Comparison of ENCODE assay signal across 8 mouse cellular contexts in genomic region chr4:132921488-132921887, GRCm38 (mm10). TPM values are rescaled to one million over a fixed set of nuclear protein-coding genes. Genes with fewer than 3 reads are reported as not detected.
DNase-seq lines count a peak whose midpoint lies in the region; ATAC-seq and TF ChIP-seq lines count a peak whose summit lies in the region.

No protein-coding gene starts in this region.

- peak overlapping the region; percentile 91 for H3K9ac ChIP-seq in hindbrain, postnatal 0 days (replicated peaks; ENCODE audit: low read length)

- no peak for DNase-seq in left cerebral cortex, adult 2 months (ENCODE audit: extremely low spot score in 1 of 2, low spot score in 2 of 2)
- DNase-seq in left cerebral cortex, adult 9 months (ENCODE audit: low spot score in 2 of 2) = no peak
- DNase-seq in embryonic facial prominence, embryonic 10.5 days (ENCODE audit: low spot score) = no peak
- DNase-seq in hindbrain, postnatal 0 days (ENCODE audit: low spot score) = no peak
- DNase-seq in gastrocnemius, postnatal 4 days (ENCODE audit: low spot score in 2 of 2) = no peak
- no peak for DNase-seq in left cerebral cortex, postnatal 25 days (ENCODE audit: low spot score in 2 of 2)
- DNase-seq in thymus, postnatal 25 days = no peak

- H3K27me3 ChIP-seq in embryonic facial prominence, embryonic 10.5 days (replicated peaks; ENCODE audit: low read depth, poor library complexity, severe bottlenecking) = no peaks in the 10 kb centered on the region
- H3K27me3 ChIP-seq in hindbrain, postnatal 0 days (ENCODE audit: insufficient read depth, low read length) = no peaks in the 10 kb centered on the region
- no peaks in the 10 kb centered on the region for H3K27me3 ChIP-seq in myocyte (ENCODE audit: control insufficient read depth, insufficient read depth, insufficient read length)

- ATAC-seq in hindbrain, postnatal 0 days = no peak

- 43% methylated on average over 12 of the region's 12 CpGs for WGBS in embryonic facial prominence, embryonic 10.5 days
- 42% methylated on average over 12 of the region's 12 CpGs for WGBS in hindbrain, postnatal 0 days

- TF ChIP-seq CTCF in left cerebral cortex, adult 2 months (IDR thresholded peaks at IDR 0.05) = no peak
- TF ChIP-seq CTCF in hindbrain, postnatal 0 days (IDR thresholded peaks at IDR 0.05; ENCODE audit: low read depth) = no peak

- H3K9me3 ChIP-seq in embryonic facial prominence, embryonic 10.5 days = no peaks in the 10 kb centered on the region
- H3K9me3 ChIP-seq in hindbrain, postnatal 0 days (ENCODE audit: low read length) = no peaks in the 10 kb centered on the region

- H3K4me2 ChIP-seq in hindbrain, postnatal 0 days (ENCODE audit: low read depth, low read length) = peak overlapping the region; percentile 64
- peak overlapping the region; percentile 85 for H3K4me2 ChIP-seq in myocyte (ENCODE audit: low read depth)

- intact Hi-C loops in left cerebral cortex, adult 2 months (cut with DNase I) = loop anchor here (5.0 to 10.0 kb wide), 3 partner anchors 79 to 387 kb away; partner anchors contain the start of genes Atpif1, Dnajc8, Ppp1r8 and Rpa2
- intact Hi-C loops in left cerebral cortex, postnatal 25 days (cut with DNase I) = loop anchor here (5.0 kb wide), 3 partner anchors 39 to 649 kb away; partner anchors contain the start of genes Stx12 and Taf12

- peaks cover 6% of the 10 kb centered on the region for H3K79me2 ChIP-seq in myocyte (ENCODE audit: control insufficient read depth, insufficient read depth)

- H3ac ChIP-seq in myocyte (ENCODE audit: control insufficient read depth, insufficient read length) = peak overlapping the region; percentile 47

- H3K4me1 ChIP-seq in embryonic facial prominence, embryonic 10.5 days = peaks cover 27% of the 10 kb centered on the region
- H3K4me1 ChIP-seq in hindbrain, postnatal 0 days (ENCODE audit: insufficient read depth, low read length) = peaks cover 5% of the 10 kb centered on the region; the same call in 1 of the 2 replicates

- H3K27ac ChIP-seq in left cerebral cortex, adult 2 months = peak overlapping the region; percentile 99
- H3K27ac ChIP-seq in embryonic facial prominence, embryonic 10.5 days (replicated peaks) = peak overlapping the region; percentile 85
- H3K27ac ChIP-seq in hindbrain, postnatal 0 days = no peak overlapping the region

- TF ChIP-seq POLR2A in myocyte (IDR thresholded peaks at IDR 0.05; ENCODE audit: insufficient read length, low read depth) = no peak

- H3K36me3 ChIP-seq in embryonic facial prominence, embryonic 10.5 days (replicated peaks) = peaks cover 33% of the 10 kb centered on the region
- H3K36me3 ChIP-seq in hindbrain, postnatal 0 days (ENCODE audit: insufficient read depth, low read length) = 0 out of 2 replicates have a peak, but pooled peaks cover 10% of the 10 kb centered on the region
- H3K36me3 ChIP-seq in myocyte (ENCODE audit: control insufficient read depth, insufficient read depth) = peaks cover 13% of the 10 kb centered on the region

- H3K4me3 ChIP-seq in left cerebral cortex, adult 2 months = peak overlapping the region; percentile 92
- H3K4me3 ChIP-seq in embryonic facial prominence, embryonic 10.5 days = peak overlapping the region; percentile 83
- H3K4me3 ChIP-seq in hindbrain, postnatal 0 days (ENCODE audit: low read length) = peak overlapping the region; percentile 97
- H3K4me3 ChIP-seq in myocyte = peak overlapping the region; percentile 48

TF ChIP-seq in myocyte, 11 proteins besides CTCF, POLR2A, EP300 and RAD21:
- no peak for TF ChIP-seq TCF12 (IDR thresholded peaks at IDR 0.05; ENCODE audit: insufficient read depth, poor library complexity, severe bottlenecking)
- no peak for TF ChIP-seq MYOD1 (IDR thresholded peaks at IDR 0.05; ENCODE audit: control insufficient read depth in 1 of 3, insufficient read length in 2 of 3, low read depth in 2 of 3)
TF ChIP-seq in myocyte: peak in this region for 0.

RNA-seq across cellular contexts. Expression of gene Fam76a, which starts 0.9 kb away (rescaled TPM):
- 10 to 100 TPM; 47.6 to 49.9 TPM for total RNA-seq in left cerebral cortex, adult 2 months (2021)
- polyA plus RNA-seq in embryonic facial prominence, embryonic 10.5 days (2016; fragmentation: Nextera tagmentation; extraction: Ambion mirVana) = 31.0 and 32.1 TPM in 2 replicates
- 17.3 and 18.4 TPM in 2 replicates for total RNA-seq in hindbrain, postnatal 0 days (2014; rRNA removed)
- 28.3 and 34.5 TPM in 2 replicates for polyA plus RNA-seq in hindbrain, postnatal 0 days (2015; fragmentation: Nextera tagmentation; extraction: Ambion mirVana)
- polyA plus RNA-seq in myocyte (2012; fragmentation: generic; extraction: Trizol) = 13.0 TPM
- total RNA-seq in gastrocnemius, postnatal 4 days (2021) = 10 to 100 TPM; 31.5 to 38.4 TPM
- total RNA-seq in left cerebral cortex, postnatal 25 days (2021) = 10 to 100 TPM; 45.8 to 55.0 TPM

RNA-seq across cellular contexts. Expression of gene Stx12, which starts 37.2 kb away (rescaled TPM):
- 100 to 1,000 TPM; 101 to 110 TPM for total RNA-seq in left cerebral cortex, adult 2 months (2021)
- polyA plus RNA-seq in embryonic facial prominence, embryonic 10.5 days (2016; fragmentation: Nextera tagmentation; extraction: Ambion mirVana) = 53.5 and 58.7 TPM in 2 replicates
- total RNA-seq in hindbrain, postnatal 0 days (2014; rRNA removed) = 107 TPM in 2 replicates
- polyA plus RNA-seq in hindbrain, postnatal 0 days (2015; fragmentation: Nextera tagmentation; extraction: Ambion mirVana) = 136 and 137 TPM in 2 replicates
- polyA plus RNA-seq in myocyte (2012; fragmentation: generic; extraction: Trizol) = 23.4 TPM
- total RNA-seq in gastrocnemius, postnatal 4 days (2021) = 10 to 100 TPM; 42.5 to 45.7 TPM
- total RNA-seq in left cerebral cortex, postnatal 25 days (2021) = 10 to 100 TPM; 98.7 to 100.0 TPM

RNA-seq across cellular contexts. Expression of gene Fgr, which starts 52.4 kb away (rescaled TPM):
- under 1 TPM; 0.23 TPM for total RNA-seq in left cerebral cortex, adult 2 months (2021)
- 0.16 and 0.21 TPM in 2 replicates for polyA plus RNA-seq in embryonic facial prominence, embryonic 10.5 days (2016; fragmentation: Nextera tagmentation; extraction: Ambion mirVana)
- total RNA-seq in hindbrain, postnatal 0 days (2014; rRNA removed) = 0.07 and 0.73 TPM in 2 replicates
- polyA plus RNA-seq in hindbrain, postnatal 0 days (2015; fragmentation: Nextera tagmentation; extraction: Ambion mirVana) = 0.19 and 0.39 TPM in 2 replicates
- not detected for polyA plus RNA-seq in myocyte (2012; fragmentation: generic; extraction: Trizol)
- total RNA-seq in gastrocnemius, postnatal 4 days (2021) = under 1 TPM; 0.47 to 0.78 TPM
- under 1 TPM; 0.18 to 0.25 TPM for total RNA-seq in left cerebral cortex, postnatal 25 days (2021)
